Mouse (Mus musculus) monocyte, adult 5-6 weeks (primary cell): Measurements from ENCODE around the gene Gucy2e. TPM values are rescaled to one million over a fixed set of nuclear protein-coding genes. Genes with fewer than 3 reads are reported as not detected.

Source experiments
- ATAC-seq: fragments of 153-309, 156-312 bp; replicated peaks from 2 replicates; pipeline ENCODE4 v1.8.0; 2017; ENCODE audit warnings: mild to moderate bottlenecking; ENCODE audit not compliant: low TSS enrichment, insufficient number of reproducible peaks, severe bottlenecking, poor library complexity, low FRiP score
- total RNA-seq: library from RNA; stranded (forward); fragments of 200-1000, 200-491, 200-594 nt; gene quantifications from 3 replicates; pipeline ENCODE4 v1.2.3, GENCODE M21; 2017

Gene Gucy2e
- total RNA-seq, 1 experiment from 2014 or later = not detected

- ATAC-seq = no peak
Measured at GRCm38 (mm10) chr11:69185936-69186335, 50.9 kb downstream of the Gucy2e start.

- no peak for ATAC-seq
Measured at GRCm38 (mm10) chr11:69185031-69185430, 51.8 kb downstream of the Gucy2e start.

- no peak for ATAC-seq
Measured at GRCm38 (mm10) chr11:69180120-69180519, 56.7 kb downstream of the Gucy2e start.

GRCm38 (mm10) chr11:69179512-69179911 is 57.3 kb downstream of the Gucy2e start:
- no peak for ATAC-seq

- no peak for ATAC-seq
Measured at GRCm38 (mm10) chr11:69178525-69178924, 58.3 kb downstream of the Gucy2e start.

- no peak for ATAC-seq
Measured at GRCm38 (mm10) chr11:69174722-69175121, 62.1 kb downstream of the Gucy2e start.

GRCm38 (mm10) chr11:69172606-69173005 is 64.2 kb downstream of the Gucy2e start:
- ATAC-seq = no peak

- ATAC-seq = 0 out of 2 replicates have a peak, but pooled peaks have one; percentile 54
Measured at GRCm38 (mm10) chr11:69171626-69172025, 65.2 kb downstream of the Gucy2e start.

GRCm38 (mm10) chr11:69169313-69169712 is 67.5 kb downstream of the Gucy2e start:
- no peak for ATAC-seq

Other genes starting within 250 kb of the Gucy2e start
- gene Pfas, start 228.6 kb downstream of the Gucy2e start, total RNA-seq = 7.1 to 9.6 TPM (median 7.4 TPM) in 3 replicates
- gene Ctc1, start 221.1 kb downstream of the Gucy2e start, total RNA-seq = 4.1 to 16.3 TPM (median 12.3 TPM) in 3 replicates
- 1.1 to 8.3 TPM (median 4.8 TPM) in 3 replicates for gene Aurkb, start 191.4 kb downstream of the Gucy2e start, total RNA-seq
- 12.4 to 16.1 TPM (median 13.3 TPM) in 3 replicates for gene Borcs6, start 177.3 kb downstream of the Gucy2e start, total RNA-seq
- gene Tmem107, start 166.2 kb downstream of the Gucy2e start, total RNA-seq = 1.1 TPM in 1 of 3 replicates, not detected in the others
- 13.1 to 89.9 TPM (median 23.6 TPM) in 3 replicates for gene Vamp2, start 148.5 kb downstream of the Gucy2e start, total RNA-seq
- gene Per1, start 141.8 kb downstream of the Gucy2e start, total RNA-seq = 44.9 to 89.7 TPM (median 81.1 TPM) in 3 replicates
- 0.49 TPM in 1 of 3 replicates, not detected in the others for gene Hes7, start 116.6 kb downstream of the Gucy2e start, total RNA-seq
- gene 9130213A22Rik, start 114.4 kb downstream of the Gucy2e start, total RNA-seq = not detected in 3 replicates
- 0.32 to 0.57 TPM in 2 of 3 replicates, not detected in the other for gene Aloxe3, start 111.1 kb downstream of the Gucy2e start, total RNA-seq
- not detected in 3 replicates for gene Alox12b, start 80.0 kb downstream of the Gucy2e start, total RNA-seq
- 1.4 to 2.3 TPM (median 1.5 TPM) in 3 replicates for gene Alox8, start 39.2 kb downstream of the Gucy2e start, total RNA-seq
- 5.8 to 26.8 TPM (median 19.1 TPM) in 3 replicates for gene Cntrob, start 86.7 kb upstream of the Gucy2e start, total RNA-seq
- 54.4 to 91.3 TPM (median 61.3 TPM) in 3 replicates for gene Trappc1, start 86.9 kb upstream of the Gucy2e start, total RNA-seq
- gene Kcnab3, start 89.2 kb upstream of the Gucy2e start, total RNA-seq = 2.0 to 2.3 TPM in 2 of 3 replicates, not detected in the other
- gene Rnf227, start 103.4 kb upstream of the Gucy2e start, total RNA-seq = 1.3 to 3.6 TPM (median 1.5 TPM) in 3 replicates
- gene Chd3, start 132.4 kb upstream of the Gucy2e start, total RNA-seq = 76.7 to 192 TPM (median 86.2 TPM) in 3 replicates
- gene Naa38, start 158.5 kb upstream of the Gucy2e start, total RNA-seq = 51.4 to 93.3 TPM (median 54.6 TPM) in 3 replicates
- 19.2 to 55.3 TPM (median 20.9 TPM) in 3 replicates for gene Cyb5d1, start 158.6 kb upstream of the Gucy2e start, total RNA-seq
- gene Tmem88, start 161.2 kb upstream of the Gucy2e start, total RNA-seq = 3.1 to 3.8 TPM in 2 of 3 replicates, not detected in the other
- 14.3 to 27.5 TPM (median 16.8 TPM) in 3 replicates for gene Kdm6b, start 176.6 kb upstream of the Gucy2e start, total RNA-seq